Mouse (Mus musculus) gastrocnemius, postnatal 4 days (tissue): ENCODE data around the gene Mat1a. TPM values are rescaled to one million over a fixed set of nuclear protein-coding genes. Genes with fewer than 3 reads are reported as not detected.

Experiments used
- DNase-seq, 2 experiments: peaks; one replicate each; pipeline ENCODE4 v3.0.0; 2021 to 2022; ENCODE audit warnings: low spot score in 2 of 2, mixed read lengths in 2 of 2
- long read RNA-seq, 2 experiments: library from polyadenylated mRNA; stranded (forward); transcript quantifications; one replicate each; pipeline ENCODE4 v2.0.0; 2021
- total RNA-seq, 2 experiments: library from RNA; stranded (reverse); gene quantifications; 2 replicates each; pipeline ENCODE4 v1.2.3; 2021

Gene Mat1a
- total RNA-seq: 1 to 10 TPM in 1 of 2 experiments, under 1 TPM in 1; 0.66 to 3.2 TPM
- long read RNA-seq, experiment 1: 0 reads
- long read RNA-seq, experiment 2: 0 reads

DNA sequence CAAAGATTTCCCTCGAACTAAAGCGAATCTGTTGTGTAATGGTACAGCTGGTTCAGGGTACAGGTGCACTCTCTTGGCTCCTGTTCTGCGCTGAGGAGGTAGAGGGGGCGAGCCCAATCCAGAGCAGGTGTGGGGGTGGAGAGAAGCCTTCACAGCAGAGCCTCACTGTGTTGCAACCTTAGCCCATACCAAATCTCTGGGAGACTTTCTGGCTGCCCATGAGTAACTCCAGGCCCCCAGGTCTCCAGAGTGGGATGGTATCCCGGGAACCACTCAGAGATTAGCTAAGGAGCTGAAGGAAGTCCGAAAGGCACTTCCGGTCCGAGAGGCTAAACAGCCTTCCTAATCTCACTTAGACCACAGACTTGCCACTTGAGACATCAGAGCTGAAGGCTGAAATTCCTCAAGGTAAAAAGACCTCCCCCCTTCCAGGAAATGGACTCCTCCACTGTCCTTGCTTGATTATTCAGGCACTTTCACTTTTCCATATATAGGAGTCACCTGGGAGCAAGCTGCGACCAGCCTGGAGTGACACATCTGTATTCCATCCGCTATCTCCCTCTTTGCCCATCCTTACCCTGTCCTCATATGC is at the start of gene Mat1a:
Gene Mat1a, plus strand, starts transcription at position 183 of the 592 bp plus-strand sequence.
- DNase-seq: no peak

DNA sequence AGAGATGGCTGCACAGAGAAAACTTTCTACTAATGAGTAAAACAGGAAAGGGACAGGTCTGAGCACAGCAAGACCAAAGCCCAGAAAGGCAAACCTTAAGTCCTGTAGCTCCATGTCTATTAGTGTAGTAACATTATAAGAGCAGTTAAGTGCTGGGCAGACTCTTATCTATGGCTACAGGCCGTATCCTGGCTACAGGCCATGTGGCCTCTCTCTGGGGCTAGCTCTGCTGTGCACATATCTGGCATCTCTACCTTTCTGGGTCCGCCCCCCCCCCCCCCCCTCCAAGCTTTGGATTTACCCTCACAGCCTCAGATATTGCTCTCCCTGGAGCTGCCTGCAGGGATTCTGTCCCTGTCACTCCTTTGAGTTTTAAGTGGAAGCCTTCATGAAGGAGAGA is 39.7 kb upstream of the Mat1a start:
- DNase-seq: no peak

DNA sequence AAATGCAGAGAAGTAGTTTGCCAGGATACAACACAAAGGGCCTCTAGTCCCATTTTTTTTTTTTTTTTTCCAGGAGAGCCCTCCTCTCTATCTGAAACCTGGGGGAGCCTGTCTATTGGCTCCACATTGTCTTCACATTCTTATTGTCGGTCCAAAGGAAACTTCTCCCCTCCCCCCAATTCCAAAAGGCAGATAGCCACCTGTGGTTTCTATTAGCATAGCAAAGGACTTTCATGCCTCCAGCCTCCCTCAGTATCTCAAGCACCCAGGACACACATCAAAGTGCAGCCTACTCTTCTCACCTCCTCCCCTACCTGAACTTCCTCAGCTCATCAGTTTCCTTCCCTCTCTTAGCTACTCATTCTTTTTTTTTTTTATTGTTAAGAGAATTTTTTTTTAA is 38.4 kb upstream of the Mat1a start:
- no peak for DNase-seq

DNA sequence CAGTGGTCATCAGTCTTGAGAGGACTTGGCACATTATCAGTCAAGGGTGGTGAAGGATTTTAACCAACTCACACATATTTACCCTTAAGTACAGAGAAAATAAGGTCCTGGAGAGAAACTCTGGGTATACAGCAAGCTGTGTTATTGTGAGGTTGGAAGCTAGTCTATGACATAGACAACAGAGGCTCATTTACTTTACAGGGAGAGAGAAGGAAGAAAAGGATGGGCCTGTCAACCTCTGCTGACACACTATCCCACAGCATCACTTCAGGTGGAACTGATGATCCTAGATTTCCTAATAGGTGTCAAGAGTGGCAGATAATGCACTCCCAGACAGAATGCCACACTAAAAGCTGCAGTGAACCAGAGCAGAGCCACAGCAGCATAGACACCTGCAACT is 35.7 kb upstream of the Mat1a start, which contains the start of gene Dydc2:
Gene Dydc2, minus strand, starts transcription at position 101 of the 400 bp plus-strand sequence.
- no peak for DNase-seq

DNA sequence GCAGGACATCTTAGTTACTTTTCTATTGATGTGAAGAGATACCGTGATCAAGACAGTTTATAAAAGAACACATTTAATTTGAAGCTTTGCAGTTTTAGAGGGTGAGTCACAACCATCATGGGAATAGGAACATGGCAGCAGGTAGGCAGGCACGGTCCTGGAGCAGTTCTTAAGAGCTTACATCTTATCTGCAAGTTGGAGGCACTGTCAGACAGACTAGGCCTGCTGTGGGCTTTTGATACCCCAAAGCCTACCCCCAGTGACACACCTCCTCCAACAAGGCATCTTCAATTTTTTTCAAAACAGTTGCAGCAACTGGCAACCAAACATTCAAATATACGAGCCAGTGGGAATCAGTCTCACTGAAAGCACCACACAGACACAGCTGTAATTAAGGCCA is 34.5 kb upstream of the Mat1a start:
- no peak for DNase-seq

DNA sequence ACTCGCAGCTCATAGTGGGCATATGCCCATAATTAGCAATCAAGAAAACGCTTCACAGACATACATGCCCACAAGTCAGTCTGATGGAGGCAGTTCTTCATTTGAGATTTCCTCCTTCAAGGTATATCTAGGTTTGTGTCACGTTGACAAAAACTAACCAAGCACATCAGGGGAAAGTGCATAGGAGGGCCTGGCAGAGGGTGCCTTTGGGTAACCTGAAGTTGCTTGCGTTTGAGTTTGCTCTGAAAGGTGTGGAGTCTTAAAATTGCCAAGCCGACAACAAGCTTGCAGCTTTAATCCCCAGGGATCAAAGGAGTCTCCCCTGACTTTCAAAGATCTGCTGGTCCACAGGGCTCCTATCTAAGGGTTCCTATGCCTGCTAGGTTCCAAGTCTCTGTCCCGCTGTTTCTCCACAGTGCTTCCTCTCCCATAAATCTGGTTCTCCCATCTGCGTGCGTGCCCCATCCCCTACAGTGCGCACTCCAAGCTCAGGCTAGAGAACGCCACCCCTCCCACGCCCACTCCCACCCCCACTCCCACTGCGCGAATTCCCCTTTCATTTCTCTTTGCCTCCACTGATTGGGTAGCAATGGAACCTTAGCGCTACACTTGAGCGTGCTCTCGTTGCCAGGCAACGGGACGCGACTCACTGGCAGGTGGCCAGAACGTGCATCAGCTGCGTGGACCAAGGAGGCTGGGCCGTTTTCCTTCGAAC is 32.4 kb upstream of the Mat1a start, which contains the start of gene Dydc1:
Gene Dydc1, plus strand, starts transcription at position 683 of the 715 bp plus-strand sequence.
- DNase-seq: peak in 1 of 2 experiments; percentile 58

DNA sequence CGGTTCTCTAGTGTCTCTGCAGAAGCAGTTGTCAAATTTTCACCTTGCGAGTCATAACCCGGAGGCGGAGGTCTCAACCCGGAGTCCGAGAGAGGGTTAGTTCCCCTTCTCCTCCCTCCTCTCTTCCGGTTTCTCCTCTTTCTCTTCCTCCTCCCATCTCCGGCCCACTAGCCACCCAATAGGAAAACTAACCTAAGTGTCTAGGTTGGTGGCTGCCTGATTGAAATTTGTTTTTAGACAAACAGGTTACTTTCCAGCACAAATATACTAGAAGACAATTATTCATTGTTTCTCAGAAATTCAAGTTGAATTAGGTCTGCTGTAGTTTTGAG is 31.9 kb upstream of the Mat1a start:
- no peak for DNase-seq

DNA sequence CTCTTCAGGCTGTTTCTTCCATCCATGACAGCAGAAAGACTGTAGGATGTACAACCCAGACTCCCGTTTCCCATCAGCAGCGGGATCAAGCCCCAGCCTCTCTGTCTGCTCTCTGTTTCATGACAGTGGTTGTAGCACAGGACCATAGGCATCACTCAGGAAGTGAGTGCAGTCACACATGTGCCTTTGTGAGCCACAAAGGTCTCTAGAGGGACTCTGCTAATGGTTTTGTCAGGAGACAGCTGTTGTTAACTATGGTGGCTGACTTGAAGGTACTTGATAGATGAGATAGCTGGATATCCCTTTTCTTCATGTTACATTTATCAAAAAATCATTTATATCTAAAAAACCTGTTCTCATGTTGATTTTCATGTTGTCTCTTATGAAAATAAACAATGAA is 22.4 kb upstream of the Mat1a start:
- no peak for DNase-seq

DNA sequence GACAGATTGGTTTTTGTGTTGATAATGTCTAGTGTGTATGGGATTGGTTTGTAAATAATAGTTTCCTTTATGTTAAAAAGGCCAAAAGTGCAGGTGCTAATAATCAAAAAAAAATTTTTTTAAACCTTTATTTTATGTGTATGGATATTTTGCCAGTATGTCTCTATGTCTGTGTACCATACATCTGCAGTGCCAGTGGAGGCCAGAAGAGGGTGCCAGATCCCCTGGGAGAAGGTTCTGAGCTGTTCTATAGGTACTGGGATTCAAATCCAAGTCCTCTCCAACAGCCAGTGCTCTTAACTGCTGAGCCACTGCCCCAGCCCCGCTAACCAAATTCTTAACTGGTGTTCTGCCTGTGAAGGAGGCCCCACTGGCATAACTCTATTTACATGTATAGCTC is 17.3 kb upstream of the Mat1a start:
- DNase-seq: no peak

DNA sequence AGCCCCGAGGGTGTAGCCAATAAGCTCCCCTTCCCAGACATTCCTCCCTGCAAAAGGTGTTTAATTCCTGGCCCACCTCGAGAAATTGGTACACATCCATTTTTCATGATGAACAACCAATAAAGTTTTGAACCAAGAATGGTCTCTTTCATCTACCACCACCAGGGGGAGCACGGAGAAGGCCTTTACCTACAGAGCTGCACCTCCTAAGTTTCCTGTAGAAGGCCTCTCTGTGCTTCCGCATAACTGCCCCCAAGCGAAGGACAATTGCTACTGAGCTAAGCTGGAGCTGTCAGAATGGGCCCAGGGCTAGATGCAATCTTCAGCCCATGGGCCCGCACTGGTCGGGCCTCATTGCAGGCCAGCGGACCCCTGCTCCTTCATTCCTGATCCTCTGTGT is 14.1 kb upstream of the Mat1a start:
- no peak for DNase-seq

DNA sequence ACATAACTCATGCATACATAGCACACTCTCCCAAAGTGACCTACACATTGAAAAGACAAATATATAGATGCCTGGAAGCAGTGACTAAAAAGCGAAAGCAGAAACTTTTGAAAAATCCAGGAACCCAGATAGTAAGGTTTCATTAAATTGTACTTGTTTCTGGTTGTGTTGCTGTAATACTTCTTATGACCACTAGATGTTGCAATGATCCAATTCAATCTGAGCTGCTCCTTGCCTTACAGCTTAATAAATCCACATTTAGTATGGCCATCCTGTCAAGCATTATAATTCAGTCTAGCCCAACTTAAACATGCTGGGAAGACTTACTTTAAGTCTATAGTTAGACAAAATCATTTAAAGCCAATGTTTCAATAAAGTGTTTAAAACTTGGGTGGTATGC is 10.7 kb upstream of the Mat1a start:
- DNase-seq: no peak

DNA sequence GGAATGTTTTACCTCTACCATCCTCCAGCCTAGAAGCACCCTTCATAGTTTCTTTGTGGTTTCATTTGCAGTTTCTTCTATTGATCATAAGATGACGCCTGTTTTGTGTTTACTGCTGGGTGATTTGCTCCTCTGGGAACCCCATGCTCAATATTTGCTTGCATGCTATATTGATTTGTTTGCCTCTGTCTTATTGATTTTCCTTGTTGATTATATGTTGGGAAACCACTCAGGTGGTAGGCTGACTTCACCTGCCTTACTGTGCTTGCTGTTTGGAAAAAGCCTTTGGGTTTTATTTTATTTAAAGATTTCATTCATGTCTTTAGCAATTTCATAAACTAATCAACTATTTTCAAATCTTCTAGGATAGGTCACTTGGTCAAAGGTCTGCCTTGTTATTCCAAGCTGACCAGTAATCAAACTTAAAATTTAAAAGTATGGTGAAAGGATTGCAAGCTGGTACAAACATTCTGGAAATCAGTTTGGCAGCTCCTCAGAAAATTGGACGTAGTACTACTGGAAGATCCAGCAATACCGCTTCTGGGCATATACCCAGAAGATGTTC is 8.5 kb upstream of the Mat1a start:
- no peak for DNase-seq

DNA sequence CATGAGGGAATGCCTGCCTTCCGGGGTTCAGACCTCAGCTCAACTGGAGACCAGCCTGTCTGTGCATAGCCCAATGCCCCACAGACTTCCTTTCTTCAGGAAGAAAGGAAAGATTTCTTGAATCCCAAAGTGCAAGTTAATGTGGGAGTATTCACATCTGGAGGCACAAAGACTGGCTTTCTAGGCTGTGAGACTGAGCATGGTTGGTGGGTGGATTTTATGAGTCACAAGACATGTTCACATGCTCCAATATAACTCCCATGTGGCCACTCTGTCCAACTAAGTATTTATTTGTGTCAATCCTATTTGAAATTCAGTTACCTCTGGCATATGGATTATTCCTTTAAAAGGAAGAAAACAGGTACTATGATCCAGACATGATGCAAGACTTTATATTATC is 6.1 kb upstream of the Mat1a start:
- DNase-seq: no peak

DNA sequence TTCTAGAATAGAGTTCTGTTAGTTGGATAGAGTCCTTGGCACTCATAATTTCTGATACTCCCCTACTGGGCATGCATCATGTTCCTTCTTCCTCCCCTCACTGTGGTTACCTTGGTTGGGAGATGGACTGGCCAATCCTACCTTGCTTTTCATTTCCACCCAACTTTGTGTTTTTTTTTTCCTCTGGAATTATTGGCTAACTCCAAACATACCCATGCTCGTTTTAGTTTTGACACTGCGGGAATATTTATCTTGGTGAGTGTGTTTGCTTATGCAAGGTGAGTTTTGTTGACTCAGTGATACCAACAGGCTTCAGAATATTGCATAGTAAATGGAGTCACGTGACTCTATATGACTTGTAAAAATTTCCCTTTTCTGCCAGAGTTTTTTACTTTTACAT is 4.1 kb upstream of the Mat1a start:
- DNase-seq: no peak

DNA sequence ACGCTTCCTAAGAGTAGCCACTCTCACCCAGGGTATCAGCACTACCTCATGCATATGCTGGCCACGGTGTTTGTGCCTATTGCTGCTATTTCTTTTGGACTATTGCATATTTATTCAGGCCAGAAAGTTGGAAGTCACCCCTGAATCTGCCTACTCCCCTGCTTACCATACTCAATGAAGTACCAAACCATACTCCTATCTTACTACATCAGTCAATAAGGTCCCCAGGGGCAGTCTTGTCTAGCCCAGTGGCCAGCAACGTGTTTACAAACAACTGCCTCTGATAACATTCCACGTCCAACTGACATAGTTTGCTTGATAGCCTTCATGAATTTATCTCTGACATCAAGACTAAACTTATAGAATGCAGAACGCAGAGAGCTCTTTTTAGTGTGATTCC is 3.6 kb upstream of the Mat1a start:
- no peak for DNase-seq

DNA sequence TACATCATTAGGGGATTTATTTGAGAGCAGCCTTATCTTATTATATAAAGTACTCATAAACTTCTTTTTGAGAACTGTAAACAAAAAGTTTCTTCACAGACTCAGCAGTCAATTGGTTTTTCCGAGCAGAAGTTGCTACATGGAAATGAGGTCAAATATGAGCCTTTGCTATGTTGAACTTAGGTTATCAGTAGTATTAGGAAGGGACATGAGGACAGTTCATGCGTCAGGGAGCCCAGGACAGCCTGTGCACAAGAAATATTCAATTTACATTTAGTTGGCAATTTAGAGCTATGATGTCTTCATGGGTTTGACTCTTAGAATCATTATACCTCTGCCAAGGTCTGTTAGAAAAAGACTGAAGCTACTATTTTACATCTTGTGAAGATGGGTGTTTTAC is 2.6 kb upstream of the Mat1a start:
- no peak for DNase-seq

DNA sequence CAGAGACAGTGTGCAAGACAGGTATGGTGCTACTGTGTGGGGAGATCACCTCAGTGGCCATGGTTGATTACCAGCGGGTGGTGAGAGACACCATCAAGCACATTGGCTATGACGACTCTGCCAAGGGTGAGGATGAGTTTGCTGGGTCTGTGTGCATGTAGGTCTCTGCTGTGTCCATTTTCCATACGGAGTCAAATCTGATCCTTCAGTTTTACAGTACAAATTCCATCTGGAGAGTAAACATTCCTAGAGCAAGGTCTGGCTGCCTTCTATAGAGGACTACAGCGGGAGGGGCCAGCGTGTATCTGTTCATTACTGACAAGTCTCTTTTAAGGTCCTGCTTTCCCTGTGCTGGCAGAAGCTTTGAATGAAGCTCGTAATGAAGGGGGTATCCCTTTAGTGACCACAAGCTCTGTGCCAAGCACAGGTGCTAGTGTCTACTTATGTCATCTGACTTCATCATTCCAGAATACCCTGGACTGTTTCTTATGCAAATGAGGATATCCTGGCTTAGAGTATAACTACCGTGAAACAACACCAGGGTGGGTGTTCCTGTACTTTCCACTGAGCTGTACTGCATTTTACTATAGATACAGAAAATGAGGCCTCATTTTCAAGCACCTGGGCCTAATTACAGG is 6.3 kb downstream of the Mat1a start:
- no peak for DNase-seq

DNA sequence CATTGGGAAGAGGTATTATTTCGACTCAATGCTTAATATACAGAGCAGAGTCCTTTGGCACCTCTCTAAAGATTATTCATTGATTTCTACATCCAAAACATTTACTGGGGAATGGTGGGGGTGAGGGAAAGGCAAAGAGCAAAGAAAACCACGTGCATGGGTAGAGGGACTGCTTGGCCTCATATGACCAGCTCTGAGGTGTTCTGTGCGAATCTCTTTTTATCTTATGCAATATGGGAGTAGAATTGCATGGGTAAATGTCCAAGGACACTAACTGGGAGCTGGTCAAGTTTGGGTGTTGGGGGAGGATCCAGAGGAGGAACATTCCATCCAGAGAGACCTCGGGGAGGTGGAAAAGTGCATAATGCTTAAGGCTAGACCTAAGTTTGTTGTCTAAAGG is 8.1 kb downstream of the Mat1a start:
- DNase-seq: no peak

DNA sequence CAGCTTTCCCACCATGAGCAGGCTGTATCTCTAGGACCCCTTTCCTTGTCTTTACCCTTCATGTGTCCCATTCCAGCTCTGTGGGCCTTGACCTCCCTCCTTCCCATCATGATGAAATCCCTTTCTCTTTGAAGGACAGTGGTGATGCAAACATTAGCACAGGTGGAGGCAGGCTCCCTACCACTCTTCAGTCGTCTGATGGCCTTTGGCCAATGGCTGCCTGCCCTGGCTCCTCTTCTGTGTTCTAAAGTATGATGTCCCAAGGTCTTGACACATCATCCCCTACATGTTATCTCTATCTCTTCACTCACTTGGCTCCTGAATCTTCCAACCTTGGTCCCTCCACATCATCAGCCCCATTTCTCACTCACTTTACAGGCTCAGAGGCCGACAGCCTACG is 11.4 kb downstream of the Mat1a start:
- no peak for DNase-seq

DNA sequence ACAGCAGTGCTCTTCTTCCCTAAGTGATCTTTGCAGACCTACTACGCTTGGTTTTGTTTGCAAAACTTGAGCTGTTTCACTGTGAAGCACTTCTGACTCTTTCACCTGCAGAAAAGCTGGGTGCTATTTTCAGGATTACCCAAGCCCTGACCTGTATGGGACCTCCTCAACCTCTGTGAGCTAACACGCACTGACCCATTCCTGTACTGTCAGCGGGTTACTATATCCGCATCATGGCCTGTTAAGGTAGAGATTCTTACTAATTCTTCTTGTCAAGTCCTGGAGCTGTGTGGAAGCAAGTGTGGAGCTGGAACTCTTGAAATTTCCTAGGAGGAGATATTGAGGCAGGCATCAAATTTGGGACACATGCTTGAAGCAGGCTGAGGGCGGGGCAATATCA is 19.8 kb downstream of the Mat1a start:
- no peak for DNase-seq

DNA sequence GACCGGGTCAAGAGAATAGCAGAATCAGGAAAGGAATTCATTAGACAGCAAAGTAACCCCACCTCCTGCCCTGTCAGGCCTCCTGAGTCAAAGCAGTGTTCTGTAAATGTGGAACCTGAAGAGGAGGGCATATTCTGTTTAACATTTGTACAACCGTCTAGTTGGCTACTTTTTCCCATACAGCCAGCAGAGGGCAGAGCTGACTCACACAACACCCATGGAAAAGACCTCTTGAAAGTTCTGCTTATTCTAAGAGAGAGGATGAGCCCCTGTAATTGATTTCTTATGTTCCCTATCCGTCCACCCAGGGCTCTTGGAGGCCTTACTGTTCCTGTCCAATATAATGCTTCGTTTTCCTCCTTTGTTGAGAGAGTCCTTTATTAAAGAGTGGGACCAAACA is 23.2 kb downstream of the Mat1a start:
- DNase-seq: no peak

DNA sequence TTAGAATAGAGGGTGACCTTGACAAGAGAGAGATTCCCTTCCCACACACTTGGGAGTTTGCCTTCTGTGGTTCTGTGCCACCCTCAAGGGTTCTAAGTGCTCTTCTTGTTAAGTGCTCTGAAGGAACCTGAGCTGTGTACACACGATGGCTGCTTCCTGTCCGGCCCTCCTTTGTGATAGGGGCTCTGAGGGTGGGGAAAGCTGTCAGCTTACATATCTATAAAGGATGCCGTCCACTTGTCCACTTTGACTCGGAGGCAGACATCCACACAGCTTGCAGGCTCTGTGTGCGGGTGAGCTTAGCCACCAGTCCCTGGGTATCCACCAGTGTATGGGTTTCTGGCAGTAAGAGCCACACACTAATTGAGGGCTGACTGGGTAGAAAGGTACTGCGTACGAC is 26.7 kb downstream of the Mat1a start, which contains the start of gene Sftpa1:
Gene Sftpa1, plus strand, starts transcription at position 243 of the 400 bp plus-strand sequence.
- DNase-seq: no peak
